Mouse (Mus musculus) brain, embryonic 14.5 days (tissue): ENCODE measurements around the gene Slc4a8.

Experiments
- CTCF ChIP-seq: fragments of 200-500 bp; IDR thresholded peaks from 2 replicates; pipeline ENCODE4 v1.5.1; 2012; ENCODE audit warnings: inconsistent platforms, mild to moderate bottlenecking, moderate library complexity, borderline replicate concordance; ENCODE audit not compliant: insufficient read depth, insufficient read length; ENCODE audit errors: extremely low read depth
- POLR2A ChIP-seq: fragments of 200-500 bp; IDR thresholded peaks from 2 replicates; pipeline ENCODE4 v1.6.1; 2012; ENCODE audit warnings: mild to moderate bottlenecking, inconsistent platforms, borderline replicate concordance; ENCODE audit not compliant: poor library complexity, insufficient read depth, insufficient read length, severe bottlenecking; ENCODE audit errors: extremely low read depth

GRCm38 (mm10) chr15:100714470-100714869 lies 47.1 kb upstream of the Slc4a8 start:
- TF ChIP-seq CTCF, result no peak
- TF ChIP-seq POLR2A, result no peak
